Mouse (Mus musculus) gastrocnemius, postnatal 25 days (tissue): Measurements from ENCODE around the gene Tekt3. TPM values are rescaled to one million over a fixed set of nuclear protein-coding genes. Genes with fewer than 3 reads are reported as not detected.

Experiments
- DNase-seq: peaks from one replicate; pipeline ENCODE4 v3.0.0; 2022
- total RNA-seq, 2 experiments: library from RNA; stranded (reverse); gene quantifications; 1 replicate in 1 of 2; 2 replicates in 1 of 2; pipeline ENCODE4 v1.2.3; 2021

The Tekt3 gene
- total RNA-seq, 2 experiments from 2014 or later: not detected

DNA sequence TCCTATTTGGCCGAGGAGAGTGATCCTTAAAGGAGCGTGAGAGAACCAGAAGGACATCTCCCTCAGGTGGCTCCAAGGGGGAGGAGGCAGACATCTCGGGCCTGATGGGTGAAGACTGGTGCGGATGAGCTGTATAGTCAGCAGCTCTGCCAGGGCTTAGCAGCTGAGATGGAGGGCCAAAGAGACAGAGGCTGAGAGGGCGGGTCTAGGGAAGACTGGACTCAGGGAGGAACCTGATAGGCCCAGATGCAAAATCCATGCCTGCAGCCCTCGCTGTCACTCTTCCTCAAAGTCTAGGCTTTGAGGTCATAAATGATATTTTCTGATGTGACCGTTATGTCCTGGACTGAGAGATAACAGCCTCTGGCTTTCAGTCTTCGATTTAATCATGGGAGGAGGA, 65.5 kb downstream of the Tekt3 start:
- DNase-seq: no peak

- DNase-seq: no peak
Observed at GRCm38 (mm10) chr11:63127513-63127912, 66.1 kb downstream of the Tekt3 start.

GRCm38 (mm10) chr11:63128784-63129183, 67.3 kb downstream of the Tekt3 start, which contains the start of gene Pmp22:
Gene Pmp22, plus strand, starts transcription at chr11:63128982.
- peak; percentile 69 for DNase-seq

DNA sequence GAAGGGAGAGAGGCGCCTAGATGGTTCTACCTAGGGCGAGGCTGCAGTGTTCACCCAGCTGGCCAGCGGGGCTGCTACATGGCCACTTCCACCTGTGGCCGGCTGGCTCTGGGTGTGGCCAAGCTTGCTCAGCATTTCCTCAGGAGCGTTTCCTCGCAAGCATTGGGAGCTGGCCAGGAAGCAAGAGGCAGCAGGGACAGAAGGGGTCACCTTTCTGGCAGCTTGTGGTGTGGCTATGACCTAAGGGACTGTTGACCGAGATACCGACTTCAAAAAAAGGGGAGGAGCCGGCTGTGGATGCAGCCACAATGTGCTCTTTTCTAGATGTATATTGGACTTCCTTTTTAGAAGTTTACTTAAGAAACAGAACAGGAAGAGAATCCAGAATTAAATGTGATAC, 67.9 kb downstream of the Tekt3 start:
- DNase-seq: peak; percentile 70

DNA sequence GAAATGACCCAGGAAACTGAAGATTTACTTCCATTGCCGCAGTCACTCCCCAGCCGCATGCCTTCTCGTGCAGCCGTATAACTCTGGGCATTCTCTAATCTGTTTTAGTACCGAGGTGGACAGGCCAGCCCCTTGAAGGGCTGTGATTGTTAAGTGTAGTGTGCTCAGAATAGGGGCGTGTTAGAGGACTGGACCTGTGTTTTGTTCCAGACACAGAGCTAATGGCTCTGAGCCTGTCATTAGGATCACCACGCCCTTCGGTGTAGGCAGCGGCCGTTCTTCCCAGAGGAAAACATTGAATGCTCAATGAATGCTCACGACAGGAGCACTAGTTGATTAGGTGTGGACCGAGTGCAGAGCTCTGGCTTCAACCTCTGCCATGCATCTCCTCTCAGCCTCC, 68.4 kb downstream of the Tekt3 start:
- DNase-seq: no peak

DNA sequence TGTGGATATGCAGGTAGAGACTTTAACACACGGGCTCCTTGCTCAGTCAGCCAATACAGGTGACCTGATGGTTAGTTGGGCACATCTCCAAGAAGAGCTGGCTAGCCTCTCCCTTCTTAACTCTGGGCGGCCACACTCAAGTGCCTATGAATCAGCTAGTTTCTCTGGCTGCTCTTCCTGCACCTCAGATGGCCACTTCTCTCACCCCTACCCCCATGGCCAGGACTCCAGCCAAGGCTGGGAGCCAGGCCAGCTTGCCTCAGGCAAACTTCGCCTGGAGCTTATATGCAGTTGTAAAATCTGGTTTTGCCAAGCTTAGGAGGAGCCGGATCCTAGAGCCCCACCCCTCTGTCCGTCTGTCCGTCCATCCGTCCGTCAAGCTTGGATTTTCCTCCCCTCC, 69.0 kb downstream of the Tekt3 start:
- peak; percentile 86 for DNase-seq

DNA sequence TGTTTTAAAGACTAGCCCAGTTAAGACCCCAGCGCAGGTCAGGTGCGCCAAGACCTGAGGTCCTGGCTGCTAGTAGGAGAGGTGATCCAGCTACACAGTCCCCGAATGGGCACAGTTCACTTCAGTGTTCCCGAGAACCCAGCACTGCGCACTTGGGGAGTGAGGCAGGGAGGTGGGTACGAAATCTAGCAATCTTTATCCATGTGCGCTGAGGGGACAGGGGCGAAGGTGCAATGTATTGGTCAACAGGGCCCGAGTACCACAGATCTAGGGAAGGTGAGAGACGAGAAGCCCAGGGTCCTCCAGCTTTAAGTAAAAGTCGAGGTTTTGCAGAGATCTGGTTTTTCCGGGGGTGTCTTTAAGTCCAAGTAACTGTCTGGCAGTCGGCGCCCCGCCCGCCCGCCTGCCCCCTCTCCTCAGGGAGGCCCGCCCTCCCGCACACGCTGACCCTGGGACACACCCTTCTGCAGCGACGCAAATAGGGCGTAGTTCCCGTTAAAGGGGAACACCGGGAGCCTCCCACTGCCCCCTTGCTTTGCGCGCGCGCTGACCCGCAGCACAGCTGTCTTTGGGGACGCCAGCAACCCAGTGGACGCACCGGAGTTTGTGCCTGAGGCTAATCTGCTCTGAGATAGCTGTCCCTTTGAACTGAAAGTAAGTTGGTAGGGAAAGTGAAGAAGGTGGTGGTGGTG, 69.7 kb downstream of the Tekt3 start:
- DNase-seq: peak; percentile 77

GRCm38 (mm10) chr11:63131693-63132040, 70.2 kb downstream of the Tekt3 start:
- no peak for DNase-seq

GRCm38 (mm10) chr11:63132151-63132500, 70.7 kb downstream of the Tekt3 start:
- DNase-seq: no peak

GRCm38 (mm10) chr11:63132501-63133435, 71.3 kb downstream of the Tekt3 start:
- DNase-seq: peak; percentile 91

GRCm38 (mm10) chr11:63134021-63134420, 72.6 kb downstream of the Tekt3 start:
- DNase-seq: no peak

- no peak for DNase-seq
Observed at GRCm38 (mm10) chr11:63134742-63135482, 73.5 kb downstream of the Tekt3 start.

DNA sequence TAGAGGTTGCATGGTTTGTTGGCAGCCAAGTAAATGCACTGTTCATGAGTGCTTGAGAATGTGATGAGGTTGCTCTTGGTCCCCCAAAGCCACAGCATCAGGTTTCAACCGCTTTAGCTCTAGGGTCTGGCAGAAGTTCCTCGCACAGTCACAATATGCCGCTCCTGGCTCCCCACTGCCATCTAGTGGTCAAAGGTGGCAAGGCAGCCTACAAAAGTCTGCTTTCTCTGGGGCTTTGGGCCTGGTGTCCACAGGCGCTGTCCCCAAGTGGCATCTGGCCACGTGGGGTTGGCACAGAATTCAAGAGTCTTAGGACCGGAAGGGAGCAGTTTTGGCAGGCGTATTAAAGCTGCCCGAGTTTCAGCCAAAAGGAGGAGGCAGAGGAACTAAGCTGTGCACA, 74.2 kb downstream of the Tekt3 start:
- peak; percentile 93 for DNase-seq

DNA sequence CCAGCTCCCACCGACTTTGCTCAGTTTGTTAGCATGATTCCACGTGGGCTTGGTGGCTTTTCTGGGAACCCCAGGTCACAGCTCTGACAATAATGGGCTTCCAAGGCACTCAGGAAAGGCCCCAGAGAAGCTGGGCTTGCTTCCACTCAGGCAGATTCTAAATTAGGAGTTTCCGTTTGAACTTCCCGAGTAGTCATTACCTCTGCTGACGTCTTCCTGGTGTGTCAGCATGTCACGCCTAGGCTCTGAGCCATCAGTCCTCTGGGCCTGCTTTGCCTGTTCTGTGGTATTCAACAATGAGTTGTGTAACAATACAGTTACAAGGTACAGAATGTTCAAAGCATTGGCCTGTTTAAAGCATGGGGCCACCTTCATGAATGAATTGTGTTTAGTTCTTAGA, 74.8 kb downstream of the Tekt3 start:
- DNase-seq: peak; percentile 63

- DNase-seq: no peak
Observed at GRCm38 (mm10) chr11:63136836-63137416, 75.5 kb downstream of the Tekt3 start.

- DNase-seq: no peak
Observed at GRCm38 (mm10) chr11:63138739-63139138, 77.3 kb downstream of the Tekt3 start.

DNA sequence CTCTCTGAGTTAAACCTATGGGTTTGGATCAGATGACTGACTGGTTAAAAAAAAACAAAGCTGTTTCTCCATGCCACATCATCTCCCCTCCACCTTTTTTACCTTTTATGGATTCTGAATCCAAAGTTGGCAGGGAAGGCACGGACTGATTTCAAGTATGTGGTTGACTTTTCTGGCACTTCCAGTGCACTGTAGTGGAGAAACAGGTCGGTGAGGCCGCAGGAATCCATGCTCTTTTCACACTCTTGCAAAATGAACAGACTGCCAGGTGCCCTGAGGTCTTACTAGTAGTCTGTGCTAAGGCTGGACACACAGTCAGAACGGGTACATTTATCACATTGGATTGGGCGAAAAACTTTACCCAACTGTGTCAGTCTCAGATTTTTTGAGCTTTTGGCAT, 80.9 kb downstream of the Tekt3 start:
- no peak for DNase-seq

GRCm38 (mm10) chr11:63142816-63143215, 81.4 kb downstream of the Tekt3 start:
- no peak for DNase-seq

DNA sequence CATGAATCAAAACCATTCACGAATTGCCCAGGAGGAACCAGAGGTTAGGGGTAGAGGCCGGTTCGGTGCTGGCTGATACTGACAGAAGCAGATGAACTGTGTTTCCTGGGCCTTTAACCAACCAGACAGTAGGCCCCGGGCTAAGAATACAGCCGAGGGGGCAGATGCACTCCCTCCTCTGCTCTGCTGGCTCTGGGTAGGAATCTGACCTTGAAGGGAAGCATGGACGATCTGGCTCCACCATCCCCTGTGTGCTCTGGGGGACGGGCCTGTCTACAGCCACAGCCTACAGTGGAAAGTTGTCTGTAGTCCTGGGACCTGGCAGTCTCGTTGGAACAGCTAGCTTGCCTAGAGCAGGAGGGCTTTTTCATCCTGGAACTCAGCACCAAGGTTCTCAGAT, 82.0 kb downstream of the Tekt3 start:
- peak; percentile 60 for DNase-seq
